Mouse (Mus musculus) liver, adult (tissue): Measurements from ENCODE around the gene N4bp2.

Source experiments
- GATA4 ChIP-seq: IDR thresholded peaks from 2 replicates; pipeline ENCODE4 v1.6.1; 2014; ENCODE audit warnings: mild to moderate bottlenecking, low read length; ENCODE audit not compliant: insufficient replicate concordance

N4bp2 gene

GRCm38 (mm10) chr5:65864486-65864885 lies 101.2 kb downstream of the N4bp2 start:
- no peak for TF ChIP-seq GATA4

- no peak for TF ChIP-seq GATA4
These were observed 101.6 kb downstream of the N4bp2 start for GRCm38 (mm10) chr5:65864946-65865345.

- no peak for TF ChIP-seq GATA4
These were observed 103.3 kb downstream of the N4bp2 start for GRCm38 (mm10) chr5:65866591-65866990.

GRCm38 (mm10) chr5:65867380-65868116 lies 104.2 kb downstream of the N4bp2 start:
- no peak for TF ChIP-seq GATA4

GRCm38 (mm10) chr5:65868419-65868818 lies 105.1 kb downstream of the N4bp2 start:
- TF ChIP-seq GATA4: no peak

- no peak for TF ChIP-seq GATA4
These were observed 106.3 kb downstream of the N4bp2 start for GRCm38 (mm10) chr5:65869660-65870059.

GRCm38 (mm10) chr5:65871276-65871875 lies 108.1 kb downstream of the N4bp2 start:
- TF ChIP-seq GATA4: no peak

- TF ChIP-seq GATA4: no peak
These were observed 109.9 kb downstream of the N4bp2 start for GRCm38 (mm10) chr5:65873212-65873611.

- no peak for TF ChIP-seq GATA4
These were observed 111.9 kb downstream of the N4bp2 start for GRCm38 (mm10) chr5:65875269-65875668.

- no peak for TF ChIP-seq GATA4
These were observed 115.0 kb downstream of the N4bp2 start for GRCm38 (mm10) chr5:65878367-65878766.
